Mouse (Mus musculus) testis, postnatal 10 days (tissue): Measurements from ENCODE around the gene Zfp523.

ENCODE experiments used
- DNase-seq: peaks from one replicate; pipeline ENCODE4 v3.0.0; 2021; ENCODE audit warnings: low spot score

Zfp523 gene

DNA sequence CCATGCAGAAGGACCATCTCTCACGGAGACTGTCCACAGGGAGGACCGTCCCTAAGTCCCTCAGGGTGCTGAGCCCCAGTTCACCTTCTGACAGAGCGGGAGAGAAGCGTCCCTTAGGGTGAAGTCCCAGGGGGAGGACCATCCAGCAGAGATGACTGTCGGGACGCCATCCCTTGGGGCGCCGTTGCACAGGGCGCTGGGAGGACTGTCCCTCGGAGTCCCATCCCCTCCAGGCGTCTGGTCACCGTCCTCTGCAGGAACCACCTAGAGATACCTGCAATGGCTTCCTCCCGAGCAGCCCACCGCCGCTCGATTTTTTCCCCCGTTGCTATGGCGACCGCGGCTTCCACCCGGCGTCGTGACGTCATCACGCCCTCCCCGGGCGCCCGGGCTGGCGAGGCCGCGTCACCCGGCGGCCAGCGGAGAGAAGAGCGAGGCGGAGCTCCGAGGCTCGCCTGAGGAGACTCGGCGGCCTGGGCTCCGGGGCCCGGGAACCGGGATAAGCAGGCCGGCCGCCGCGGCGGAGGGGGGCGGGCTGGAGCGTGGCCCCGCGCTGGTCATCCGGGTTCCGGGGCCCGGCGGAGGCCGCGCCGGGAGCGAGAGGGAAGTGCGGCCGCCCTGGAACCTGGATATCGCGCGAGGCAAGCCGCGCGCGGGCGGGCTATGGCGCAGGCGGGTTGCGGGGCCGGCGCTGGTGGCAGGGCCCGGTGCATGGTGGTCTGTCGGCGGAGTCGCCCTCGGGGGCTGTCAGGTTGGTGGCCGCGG lies at the start of gene Zfp523:
Zfp523 (plus strand) TSS at position 355 of the 765 bp plus-strand sequence.
- peak; percentile 97 for DNase-seq

DNA sequence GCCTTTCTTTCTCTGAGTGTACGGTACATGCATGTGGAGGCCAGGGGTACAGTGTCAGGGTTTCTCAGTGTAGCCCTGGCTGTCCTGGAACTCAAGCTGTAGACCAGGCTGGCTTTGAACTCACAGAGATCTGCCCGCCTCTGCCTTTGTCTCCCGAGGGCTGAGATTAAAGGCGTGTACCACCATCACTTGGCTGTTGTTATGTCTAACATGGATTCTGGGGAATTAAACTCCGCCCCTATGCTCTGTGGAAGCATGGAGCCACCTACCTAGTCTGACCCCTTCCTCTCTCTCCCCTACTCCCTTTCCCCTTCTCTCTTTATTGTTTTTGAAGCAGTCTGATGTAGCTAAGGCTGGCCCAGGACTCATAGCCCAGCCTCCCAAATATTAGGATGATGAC lies 47.1 kb upstream of the Zfp523 start:
- no peak for DNase-seq

DNA sequence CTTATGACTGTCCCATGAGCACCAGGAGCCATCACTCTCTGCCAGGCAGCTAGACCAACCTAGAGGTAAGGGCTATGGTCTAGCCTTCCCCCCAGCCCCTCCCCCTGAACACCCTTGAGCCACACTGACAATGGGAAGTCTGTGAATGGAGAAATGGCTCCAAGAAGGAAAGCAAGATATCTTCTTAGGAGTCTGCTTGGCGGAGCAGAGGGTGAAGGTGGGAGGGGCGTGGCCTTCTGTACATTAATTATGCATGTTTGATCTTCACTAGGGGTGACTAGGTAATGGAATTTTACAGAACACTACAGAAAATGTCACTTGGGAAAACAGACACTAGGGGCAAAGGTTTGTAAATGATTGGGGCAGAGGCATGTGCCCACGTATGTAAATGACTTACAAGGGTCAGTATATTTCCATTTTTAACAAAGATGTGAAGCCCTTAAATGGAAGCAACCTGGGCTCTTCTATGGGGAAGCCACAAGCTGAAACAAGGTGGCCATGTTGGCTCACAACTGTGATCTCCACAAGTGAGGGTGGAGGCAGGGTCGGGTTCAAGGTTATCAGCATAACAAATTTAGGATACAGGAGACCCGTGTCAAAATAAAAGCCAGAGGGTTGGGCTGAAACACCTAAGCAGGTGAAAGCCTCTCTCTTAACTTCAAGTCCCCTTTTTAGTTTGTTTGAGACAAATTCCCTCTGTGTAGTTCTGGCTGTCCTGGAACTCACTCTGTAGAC lies 46.4 kb upstream of the Zfp523 start:
- no peak for DNase-seq

DNA sequence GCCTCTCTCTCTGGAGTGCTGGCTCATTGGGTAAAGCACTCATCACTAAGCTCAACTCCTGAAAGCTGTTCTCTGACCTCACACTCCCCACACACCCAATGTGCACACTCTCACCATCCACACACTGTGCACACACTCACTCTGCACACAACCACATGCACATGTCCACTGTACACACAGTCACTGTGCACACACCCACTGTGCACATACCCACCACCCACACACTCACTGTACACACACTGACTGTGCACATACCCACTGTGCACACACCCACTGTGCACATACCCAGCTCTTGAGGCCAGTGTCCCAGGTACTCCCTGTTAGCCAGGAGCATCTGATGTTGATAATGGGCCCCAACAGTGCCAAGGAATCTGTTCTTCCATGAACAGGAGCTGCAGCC lies 45.8 kb upstream of the Zfp523 start:
- no peak for DNase-seq

DNA sequence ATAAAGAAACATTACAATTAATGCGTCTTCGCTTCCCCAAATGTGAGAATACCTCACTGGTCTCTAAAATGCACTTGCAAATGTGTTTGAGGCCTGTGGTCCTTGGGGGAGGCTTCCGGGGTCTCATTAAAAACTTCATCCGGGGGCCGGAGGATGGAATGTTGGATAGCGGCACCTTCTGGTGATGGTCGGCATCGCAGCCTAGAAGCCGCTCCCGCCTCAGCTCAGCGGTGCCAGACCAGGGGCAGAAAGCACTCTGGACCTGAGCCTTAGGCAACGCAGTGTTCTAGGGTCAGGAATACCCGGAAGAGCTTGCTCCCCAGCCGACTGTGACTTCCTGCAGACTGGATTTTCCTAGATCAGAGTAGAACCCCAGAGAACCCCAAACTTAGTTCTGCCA lies 43.7 kb upstream of the Zfp523 start:
- DNase-seq: peak; percentile 85

DNA sequence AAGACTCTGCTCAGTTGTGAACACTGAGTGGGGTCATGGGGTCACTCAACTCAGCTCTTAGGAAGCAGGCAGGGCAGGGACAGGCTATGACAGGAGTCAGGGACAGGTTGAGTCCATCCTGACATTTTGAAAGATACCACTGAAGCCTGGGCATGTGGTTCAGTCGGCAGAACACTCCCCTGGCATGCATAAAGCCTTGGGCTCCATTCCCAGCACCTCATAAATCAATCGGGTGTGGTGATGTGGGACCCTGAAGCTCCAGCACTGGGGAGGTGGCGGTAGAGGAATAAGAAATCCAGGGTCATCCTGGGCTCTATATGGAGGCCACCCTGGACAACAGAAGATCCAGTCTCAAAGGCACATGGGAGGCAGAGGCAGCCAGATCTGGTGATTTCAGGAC lies 41.4 kb upstream of the Zfp523 start:
- DNase-seq: no peak

DNA sequence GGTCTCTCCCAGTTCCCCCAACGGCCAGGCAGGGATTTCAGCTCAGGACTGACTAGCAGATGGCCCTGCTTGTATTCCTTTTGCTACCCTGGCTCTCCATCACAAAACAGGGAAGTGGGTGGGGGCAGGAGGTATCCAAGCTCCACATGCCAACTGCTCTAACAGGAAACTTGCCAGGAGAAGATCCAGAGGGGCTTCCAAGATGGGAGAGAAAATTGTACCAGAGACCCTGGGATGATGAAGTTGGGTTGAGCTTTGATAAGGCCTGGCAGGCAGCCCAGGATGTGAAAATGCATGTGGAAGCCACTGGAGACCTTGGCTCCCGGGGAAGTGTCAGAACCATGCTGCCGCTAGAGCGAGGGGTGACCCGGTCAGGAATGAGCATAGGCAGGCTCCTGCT lies 40.7 kb upstream of the Zfp523 start:
- no peak for DNase-seq

DNA sequence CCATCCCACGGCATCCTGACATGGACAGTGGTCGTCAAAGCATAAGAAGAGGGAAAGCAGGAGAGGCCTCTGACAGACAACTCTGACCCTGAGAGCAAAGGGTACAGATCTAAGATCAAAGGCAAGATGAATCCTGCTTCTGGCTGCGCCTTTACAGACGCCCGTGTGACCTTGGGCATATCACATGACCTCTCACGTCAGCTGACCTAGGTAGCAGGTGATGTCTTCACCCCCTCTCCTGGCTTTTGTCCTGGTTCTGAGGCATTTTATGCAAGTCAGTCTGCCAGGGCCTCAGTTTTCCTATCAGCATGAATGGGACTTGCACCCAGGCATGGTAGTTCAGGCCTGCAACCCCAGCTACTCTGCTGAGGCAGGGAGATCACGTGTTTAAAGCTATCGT lies 38.9 kb upstream of the Zfp523 start:
- DNase-seq: no peak

DNA sequence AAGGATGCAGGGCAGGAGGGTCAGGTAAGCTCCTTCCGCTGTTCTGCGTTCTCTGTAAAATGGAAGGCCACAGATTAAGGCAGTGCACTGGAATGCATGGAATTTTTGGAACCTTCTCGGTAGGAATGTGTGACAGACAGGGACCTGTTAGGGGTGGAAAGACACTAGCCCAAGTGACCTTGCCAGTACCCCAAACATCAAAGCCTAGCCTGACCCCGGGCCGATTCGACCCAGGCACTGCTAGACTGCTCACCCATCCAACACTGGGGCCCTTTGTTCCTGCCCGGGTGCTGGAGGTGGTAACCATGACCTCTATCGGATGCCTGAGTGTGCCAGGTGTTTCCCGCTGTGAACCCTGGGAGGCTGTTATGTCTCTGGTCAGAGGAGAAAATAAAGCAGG lies 38.2 kb upstream of the Zfp523 start:
- no peak for DNase-seq

DNA sequence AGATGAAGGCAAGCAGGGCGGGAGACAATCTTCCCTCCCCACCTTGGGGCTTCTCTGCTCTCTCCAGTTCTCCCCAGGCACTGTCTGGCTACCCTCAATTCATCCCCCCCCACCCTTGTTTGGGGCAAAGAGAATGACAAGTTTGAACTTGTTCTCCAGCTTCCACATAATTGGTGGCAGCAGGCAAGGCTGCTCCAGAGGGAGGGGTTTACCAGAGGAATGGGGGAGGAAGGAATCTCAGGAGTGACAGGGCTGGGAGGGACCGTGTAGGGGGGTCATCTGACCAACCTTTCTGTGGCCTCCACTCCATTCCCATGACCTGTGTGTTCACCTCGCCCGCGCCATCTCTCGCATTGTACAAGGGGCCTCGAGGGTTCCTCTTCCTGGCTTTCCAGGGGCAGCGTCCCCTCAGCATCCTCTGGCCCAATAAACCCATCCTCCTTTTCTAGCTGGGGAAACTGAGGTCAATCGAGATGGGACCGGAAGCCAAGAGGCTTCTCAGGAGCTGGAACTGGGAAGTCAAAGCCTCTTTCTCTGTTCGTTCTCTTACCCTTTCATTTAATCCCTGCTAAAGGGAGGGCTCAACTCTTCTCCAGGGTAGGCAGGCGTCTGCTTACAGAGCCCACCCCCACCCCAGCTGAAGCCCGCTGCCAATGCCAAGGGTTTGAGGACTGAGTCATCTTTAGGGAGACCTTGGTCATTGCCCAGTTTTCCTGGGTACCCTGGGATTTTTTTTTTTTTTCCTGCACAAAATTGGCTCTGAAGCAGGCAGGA lies 36.3 kb upstream of the Zfp523 start:
- DNase-seq: no peak

DNA sequence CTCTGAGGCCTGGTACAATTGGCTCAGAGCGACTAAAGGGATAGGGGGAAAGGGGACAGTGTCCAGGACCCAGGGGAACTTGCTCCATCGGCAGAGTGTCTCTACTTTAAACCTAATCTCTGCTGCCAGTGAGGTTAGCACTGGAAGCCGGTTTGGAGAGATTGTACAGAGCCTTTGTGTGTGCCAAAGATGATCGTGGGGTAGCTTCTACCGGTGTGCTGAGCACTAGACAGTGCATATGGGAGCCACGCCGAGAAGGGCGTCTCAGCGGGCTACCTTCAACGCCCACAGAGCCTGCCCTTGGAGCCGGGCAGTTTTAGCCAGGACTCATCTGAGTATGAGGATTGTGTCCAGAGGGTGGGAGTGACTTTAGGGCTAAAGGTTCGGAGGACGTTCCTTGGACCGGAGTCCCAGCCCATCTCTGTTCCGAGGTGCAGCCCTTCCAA lies 35.7 kb upstream of the Zfp523 start:
- DNase-seq: no peak

DNA sequence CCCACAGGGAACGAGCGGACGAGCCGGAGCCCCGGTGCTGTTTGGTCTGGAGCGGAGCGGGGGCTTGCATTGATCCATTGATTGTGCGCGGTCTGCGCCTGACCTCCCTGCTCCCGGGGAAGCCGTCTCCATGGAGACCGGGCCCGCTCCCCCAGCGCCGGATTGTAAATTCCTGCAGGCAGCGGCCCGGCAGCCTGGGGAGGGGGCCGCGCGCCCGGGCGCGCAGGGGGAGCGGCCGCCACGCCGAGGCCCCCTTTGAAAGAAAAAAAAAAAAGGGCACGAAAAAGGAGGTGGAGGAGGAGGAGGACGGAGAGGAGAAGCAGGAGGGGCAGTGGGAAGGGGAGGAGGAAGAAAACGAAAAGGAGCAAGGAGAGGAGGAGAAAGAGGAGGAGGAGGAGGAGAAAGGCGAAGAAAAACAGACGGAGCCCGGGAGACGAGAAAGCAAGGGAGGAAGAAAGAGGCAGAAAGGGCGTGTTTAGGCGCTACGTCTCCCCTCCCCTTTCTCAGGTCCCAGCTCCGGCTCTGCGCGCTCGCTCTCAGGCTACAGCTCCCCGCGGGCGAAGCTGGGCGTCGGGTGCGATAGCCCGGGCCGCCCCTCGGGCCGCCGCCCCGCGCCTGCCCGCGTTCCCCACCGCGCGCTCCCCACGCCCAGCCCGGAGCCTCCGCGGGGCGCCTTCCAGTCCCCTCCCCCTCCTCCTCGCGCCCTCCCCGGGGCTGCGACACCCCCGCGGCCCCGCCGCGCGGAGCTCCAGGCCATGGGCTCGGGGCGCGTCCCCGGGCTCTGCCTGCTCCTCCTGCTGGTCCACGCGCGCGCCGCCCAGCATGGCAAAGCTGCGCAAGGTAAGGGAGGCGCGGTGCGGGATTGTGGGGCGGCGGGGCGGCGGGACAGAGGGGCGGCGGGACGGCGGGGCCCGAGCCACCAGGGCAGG lies 34.9 kb upstream of the Zfp523 start, which contains the start of gene Scube3:
Scube3 (plus strand) TSS at position 371 of the 929 bp plus-strand sequence.
- peak; percentile 64 for DNase-seq

DNA sequence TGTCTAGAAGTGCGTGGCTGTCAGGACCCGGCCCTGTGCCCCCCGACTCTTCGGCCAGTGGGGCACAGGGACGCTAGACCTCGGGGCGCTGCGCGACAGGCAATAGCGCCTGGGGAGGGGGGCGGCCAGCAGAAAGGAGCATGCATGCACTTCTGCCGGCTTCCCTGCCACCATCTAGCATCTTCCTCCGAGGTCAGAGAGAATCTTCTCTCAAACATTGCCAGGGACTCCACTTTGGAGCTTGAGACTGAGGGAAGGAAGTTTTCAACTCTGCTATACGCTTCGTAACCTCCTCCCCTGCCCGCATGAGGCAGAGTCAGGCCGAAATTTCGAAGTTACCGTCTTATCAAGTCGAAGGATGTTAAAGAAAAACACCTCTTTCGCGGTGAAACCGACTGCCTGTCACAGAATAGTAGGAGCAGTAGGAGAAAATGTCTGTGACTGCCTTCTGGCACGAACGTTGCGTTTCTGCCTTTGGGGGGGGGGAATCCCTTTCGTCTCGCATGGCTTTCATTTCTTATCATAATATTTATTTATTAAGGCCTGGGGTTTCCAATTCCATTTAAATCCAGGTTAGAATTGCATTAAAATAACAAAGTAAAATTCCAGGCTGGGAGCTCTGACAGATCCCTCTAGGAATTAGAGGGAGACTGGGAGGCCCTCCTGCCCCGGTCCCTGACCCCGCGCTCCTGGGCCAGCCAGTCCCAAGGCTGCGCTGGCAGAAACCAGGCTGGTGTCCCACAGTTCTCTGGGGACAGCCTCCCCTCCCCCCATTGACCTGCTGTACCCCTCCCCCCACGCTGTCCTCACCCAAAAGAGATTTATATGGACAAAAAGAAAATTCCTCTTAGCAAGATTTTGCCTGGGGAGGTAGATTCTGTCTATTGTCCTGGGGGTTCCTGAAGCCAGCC lies 34.0 kb upstream of the Zfp523 start:
- no peak for DNase-seq

DNA sequence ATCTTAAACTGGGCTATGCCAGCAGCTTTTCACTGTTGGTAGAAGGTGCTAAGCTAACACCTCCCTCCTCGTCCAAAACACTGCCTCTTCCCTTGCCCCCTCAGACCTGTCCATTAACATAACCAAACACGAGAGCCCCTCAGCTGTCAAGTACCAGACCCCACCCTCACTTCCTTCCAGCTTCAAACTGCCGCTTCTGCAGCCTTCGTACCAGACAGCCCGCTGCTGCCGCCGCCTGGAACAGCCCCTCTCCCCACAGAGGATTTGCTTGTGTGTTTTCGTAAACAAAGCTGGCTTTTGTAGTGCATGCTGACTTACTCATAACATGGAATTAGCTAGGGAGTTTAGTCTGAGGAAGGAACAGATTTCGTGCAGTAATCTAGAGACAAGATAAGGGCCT lies 33.2 kb upstream of the Zfp523 start:
- no peak for DNase-seq

DNA sequence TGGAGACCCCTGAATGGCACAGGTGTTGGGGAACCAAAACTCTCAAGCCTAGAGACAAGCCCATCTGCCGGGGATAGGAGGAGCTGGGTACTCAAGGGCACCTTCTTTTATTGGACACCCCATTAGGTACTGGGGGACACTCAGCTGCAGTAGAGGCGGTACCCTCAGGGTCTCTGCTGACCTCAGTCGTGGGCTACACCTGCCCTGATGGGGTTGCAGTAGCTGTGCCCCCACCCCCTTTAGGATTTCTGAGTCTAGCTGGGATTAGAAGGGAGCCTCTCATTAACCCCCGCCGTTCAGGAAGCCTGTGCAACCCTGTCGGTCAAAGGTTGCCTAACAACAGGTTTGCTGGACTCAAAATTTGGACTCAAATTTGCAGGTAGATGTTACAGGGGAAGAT lies 32.7 kb upstream of the Zfp523 start:
- DNase-seq: no peak

DNA sequence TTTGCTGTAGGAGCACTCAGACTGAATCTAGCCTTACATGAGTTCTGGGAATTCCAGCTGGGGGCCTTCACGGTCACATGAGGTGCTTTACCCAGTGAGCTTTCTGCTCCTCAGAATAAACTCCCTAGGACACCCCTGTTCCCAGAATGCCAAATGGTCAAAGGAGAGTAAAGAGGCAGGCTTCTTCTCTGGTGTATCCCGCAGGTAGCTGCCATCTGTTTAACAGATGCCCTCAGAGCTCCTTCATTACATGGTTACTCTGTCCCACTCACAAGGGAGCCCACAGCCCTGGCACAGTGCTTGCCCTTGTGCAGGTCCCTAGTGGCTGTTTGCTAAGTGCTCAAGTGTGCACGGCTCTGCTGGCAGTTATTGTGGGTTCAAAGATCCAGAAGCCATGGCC lies 28.6 kb upstream of the Zfp523 start:
- no peak for DNase-seq

DNA sequence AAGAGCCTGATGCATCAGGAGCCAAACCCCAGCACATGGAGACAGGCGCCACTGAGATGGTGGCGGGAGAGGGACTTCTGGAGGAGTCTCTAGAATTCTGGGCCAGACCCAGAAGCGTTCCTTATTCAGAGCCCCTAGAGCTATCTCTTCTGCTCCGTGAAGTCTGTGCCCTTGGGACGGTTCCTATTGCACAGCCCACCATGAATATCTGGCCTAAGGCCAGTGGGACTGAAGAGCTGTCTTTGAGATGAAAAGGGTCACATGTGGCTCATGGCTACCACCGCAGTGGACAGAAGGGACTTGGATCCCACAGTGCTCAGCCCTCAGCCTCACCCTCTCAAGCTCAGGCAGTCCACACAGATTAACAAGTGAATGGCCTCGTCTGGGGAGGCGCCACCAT lies 27.2 kb upstream of the Zfp523 start:
- no peak for DNase-seq

DNA sequence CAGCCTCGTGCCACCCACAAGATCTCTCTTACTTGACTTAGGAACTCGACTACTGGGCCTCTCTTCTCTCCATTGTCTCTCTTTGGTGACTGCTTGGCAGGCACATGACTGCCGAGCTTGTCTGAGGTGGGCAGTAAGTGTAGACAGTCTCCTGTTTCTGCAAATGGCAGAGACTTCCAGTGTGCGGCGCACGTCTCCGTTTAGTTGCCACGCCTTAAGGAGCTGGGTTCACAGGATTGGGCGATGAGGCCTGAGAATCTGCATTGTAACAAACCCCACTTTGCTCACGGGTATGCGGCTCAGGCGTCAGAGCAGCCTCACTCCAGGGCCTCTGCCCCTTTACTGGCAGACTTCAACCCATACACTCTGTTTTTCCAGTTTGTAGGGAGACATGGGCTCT lies 26.5 kb upstream of the Zfp523 start:
- no peak for DNase-seq

DNA sequence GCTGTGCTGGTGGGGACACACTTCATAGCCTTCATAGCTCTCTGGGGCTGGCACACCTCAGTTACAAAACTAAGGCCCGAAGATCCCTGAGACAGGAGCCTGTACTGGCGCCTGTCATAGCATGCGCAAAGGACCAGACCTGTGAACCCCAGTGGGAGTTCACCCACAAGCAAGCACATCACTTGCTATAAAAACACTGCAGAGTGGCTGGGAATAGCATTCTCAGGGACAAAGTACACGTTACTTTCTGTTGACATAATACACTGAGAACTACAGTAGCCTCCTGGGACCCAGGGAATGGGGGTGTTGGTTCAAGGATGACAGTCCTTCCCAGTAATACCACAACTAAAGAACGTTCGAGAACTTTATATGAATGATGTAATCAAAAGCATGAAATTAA lies 23.8 kb upstream of the Zfp523 start:
- no peak for DNase-seq

DNA sequence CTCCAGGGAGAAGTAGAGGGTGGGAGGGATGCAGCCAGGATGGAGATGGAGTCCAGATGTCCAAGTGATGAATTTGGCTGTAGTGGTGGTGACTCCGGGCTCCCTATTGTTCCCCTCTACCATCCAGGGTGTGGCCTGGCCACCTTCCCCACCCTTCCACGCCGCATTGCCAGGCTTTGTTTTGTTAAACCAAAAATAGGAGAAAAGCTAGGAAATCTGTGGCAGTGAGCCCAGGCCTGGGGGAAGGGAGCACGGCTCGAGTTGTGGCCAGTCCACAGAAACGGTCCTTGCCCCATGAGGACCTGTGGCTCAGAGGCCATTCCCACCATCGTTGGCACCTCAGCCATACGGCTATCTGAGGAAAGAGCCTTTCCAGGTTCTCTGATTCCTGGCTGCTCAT lies 22.0 kb upstream of the Zfp523 start:
- no peak for DNase-seq

DNA sequence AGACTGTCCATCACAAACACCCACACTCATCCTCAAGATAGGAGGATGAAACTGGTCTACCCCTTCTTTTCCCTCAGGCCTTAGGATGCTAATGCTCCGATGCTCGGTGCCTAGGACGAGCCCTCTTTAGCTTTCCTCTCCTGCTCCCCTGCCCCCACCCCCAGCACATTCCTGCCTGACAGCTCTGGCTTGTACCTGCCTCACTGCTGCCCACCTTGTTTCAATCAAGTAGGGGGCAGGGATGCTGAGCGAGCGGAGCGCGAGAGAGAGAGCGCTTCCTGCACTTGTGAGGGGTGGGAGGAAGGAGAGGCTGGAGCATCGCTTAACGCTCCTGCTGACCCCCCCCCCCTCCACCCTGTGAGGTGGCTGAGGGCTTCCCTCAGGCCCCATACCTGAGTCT lies 16.6 kb upstream of the Zfp523 start:
- DNase-seq: no peak
